27 mouse cellular contexts compared by ENCODE assay signal in genomic region chr11:32568060-32568459, GRCm38 (mm10). TPM values are rescaled to one million over a fixed set of nuclear protein-coding genes. Genes with fewer than 3 reads are reported as not detected.
"Had no signal": no experiment of that assay in that cellular context is flagged by ENCODE, and none has a peak within 500 bp of the region (broad histone marks: within the 10 kb centered on the region; RNA-seq: fewer than 3 reads in every experiment).

No protein-coding gene starts in this region.

- ATAC-seq: liver, embryonic 12.5 days had no signal

- H3K9me3 ChIP-seq: heart, embryonic 13.5 days; heart, embryonic 15.5 days; hindbrain, embryonic 13.5 days; hindbrain, embryonic 15.5 days; kidney, embryonic 15.5 days; limb, embryonic 15.5 days; liver, embryonic 12.5 days had no signal

- H3K27me3 ChIP-seq: heart, embryonic 13.5 days; heart, embryonic 15.5 days; hindbrain, embryonic 13.5 days; hindbrain, embryonic 15.5 days; kidney, embryonic 15.5 days; limb, embryonic 13.5 days; limb, embryonic 15.5 days; liver, embryonic 12.5 days had no signal

- H3K4me2 ChIP-seq: heart, embryonic 11.5 days; heart, embryonic 13.5 days; heart, embryonic 15.5 days; hindbrain, embryonic 13.5 days; hindbrain, embryonic 15.5 days; kidney, embryonic 15.5 days; limb, embryonic 13.5 days; limb, embryonic 15.5 days; liver, embryonic 12.5 days had no signal

- DNase-seq: gastrocnemius, postnatal 14 days; heart, adult 2 months; heart, postnatal 14 days; heart, postnatal 36 days; kidney, adult 11 months; kidney, adult 2 months; kidney, adult 9 months; kidney, postnatal 14 days; layer of hippocampus, adult 9-11 months; layer of hippocampus, postnatal 36 days; left cerebral cortex, postnatal 4 days had no signal

- H3K36me3 ChIP-seq: heart, embryonic 15.5 days; hindbrain, embryonic 13.5 days; hindbrain, embryonic 15.5 days; kidney, embryonic 15.5 days; limb, embryonic 13.5 days; limb, embryonic 15.5 days; liver, embryonic 12.5 days had no signal

- H3K9ac ChIP-seq: heart, embryonic 13.5 days; heart, embryonic 15.5 days; hindbrain, embryonic 13.5 days; hindbrain, embryonic 15.5 days; kidney, embryonic 15.5 days; limb, embryonic 13.5 days; limb, embryonic 15.5 days; liver, embryonic 12.5 days had no signal

- H3K27ac ChIP-seq: heart, adult 2 months; heart, embryonic 13.5 days; heart, embryonic 15.5 days; hindbrain, embryonic 13.5 days; hindbrain, embryonic 15.5 days; hindbrain, postnatal 0 days; kidney, embryonic 15.5 days; kidney, postnatal 0 days; limb, embryonic 13.5 days; limb, embryonic 15.5 days; liver, embryonic 12.5 days had no signal

- H3K4me3 ChIP-seq: heart, adult 2 months; heart, embryonic 13.5 days; heart, embryonic 15.5 days; hindbrain, embryonic 13.5 days; hindbrain, embryonic 15.5 days; kidney, embryonic 15.5 days; limb, embryonic 13.5 days; limb, embryonic 15.5 days; liver, embryonic 12.5 days had no signal

RNA-seq across cellular contexts. Expression of gene Efcab9, which starts 36.2 kb away (rescaled TPM):
- total RNA-seq: heart, adult 2 months; hematopoietic stem cell, adult 5-6 weeks; hindbrain, postnatal 0 days; left cerebral cortex, postnatal 10 days; liver, adult 2 months had no signal
- polyA plus RNA-seq: heart, adult 2 months; hindbrain, embryonic 13.5 days; hindbrain, postnatal 0 days; kidney, adult 2 months; large intestine, adult 2 months; limb, embryonic 11.5 days; limb, embryonic 15.5 days; liver, adult 2 months had no signal
